Mouse (Mus musculus) kidney, postnatal 14 days (tissue): ENCODE measurements around the gene Dtd2.

Experiments
- DNase-seq: peaks from one replicate; pipeline ENCODE4 v3.0.0; 2022; ENCODE audit warnings: mixed read lengths

Dtd2 gene

GRCm38 (mm10) chr12:51985163-51985748 lies 21.0 kb downstream of the Dtd2 start:
- no peak for DNase-seq

DNA sequence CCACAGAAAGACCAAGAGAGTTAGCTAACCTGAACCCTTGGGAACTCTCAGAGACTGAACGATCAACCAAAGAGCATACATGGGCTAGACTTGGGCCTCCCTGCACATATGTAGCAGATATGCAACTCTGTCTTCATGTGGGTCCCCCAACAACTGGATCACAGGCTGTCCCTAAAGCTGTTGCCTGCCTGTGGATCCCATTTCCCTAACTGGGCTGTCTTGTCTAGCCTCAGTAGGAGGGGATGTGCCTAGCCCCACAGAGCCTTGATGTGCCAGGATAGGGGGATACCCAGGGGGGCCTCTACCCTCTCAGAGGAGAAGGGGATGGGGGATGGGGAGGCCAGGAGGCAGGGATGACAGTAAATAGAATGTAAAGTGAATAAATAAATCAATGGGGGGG lies 22.7 kb downstream of the Dtd2 start:
- DNase-seq: no peak

DNA sequence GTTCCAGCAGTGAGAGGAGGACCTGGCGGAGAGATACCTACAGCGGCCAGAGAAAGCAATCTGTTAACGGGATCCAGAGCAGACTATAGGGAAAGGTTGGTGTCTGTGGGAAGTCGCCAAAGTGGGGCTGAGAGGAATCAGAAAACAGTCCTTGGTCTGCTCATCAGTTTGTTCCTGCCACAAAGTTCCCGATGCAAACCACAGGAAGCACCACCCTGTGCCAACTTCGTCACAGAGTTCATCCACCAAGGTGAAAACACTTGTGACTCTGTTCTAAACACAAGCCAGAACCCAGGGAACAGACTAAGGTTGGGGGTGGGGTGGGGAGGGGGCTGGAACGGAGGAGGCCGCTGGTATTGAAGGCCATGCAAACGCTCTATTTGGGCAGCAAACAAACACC lies 29.8 kb downstream of the Dtd2 start:
- no peak for DNase-seq

DNA sequence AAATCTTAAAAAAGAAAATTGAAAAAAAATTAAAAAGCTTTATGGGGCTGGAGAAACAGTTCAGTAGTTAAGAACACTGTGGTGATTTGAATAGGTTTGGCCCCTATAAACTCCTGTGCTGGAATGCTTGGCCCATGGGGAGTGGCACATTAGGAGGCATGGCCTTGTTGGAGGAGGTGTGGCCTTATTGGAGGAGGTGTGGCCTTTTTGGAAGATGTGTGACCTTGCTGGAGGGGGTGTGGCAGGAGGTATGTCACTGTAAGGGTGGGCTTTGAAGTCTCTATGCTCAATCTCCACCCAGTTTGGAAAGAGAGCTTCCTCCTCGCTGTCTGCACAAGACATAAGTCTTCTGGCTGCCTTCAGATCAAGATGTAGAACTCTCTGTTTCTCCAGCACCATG lies 31.9 kb downstream of the Dtd2 start:
- DNase-seq: no peak

DNA sequence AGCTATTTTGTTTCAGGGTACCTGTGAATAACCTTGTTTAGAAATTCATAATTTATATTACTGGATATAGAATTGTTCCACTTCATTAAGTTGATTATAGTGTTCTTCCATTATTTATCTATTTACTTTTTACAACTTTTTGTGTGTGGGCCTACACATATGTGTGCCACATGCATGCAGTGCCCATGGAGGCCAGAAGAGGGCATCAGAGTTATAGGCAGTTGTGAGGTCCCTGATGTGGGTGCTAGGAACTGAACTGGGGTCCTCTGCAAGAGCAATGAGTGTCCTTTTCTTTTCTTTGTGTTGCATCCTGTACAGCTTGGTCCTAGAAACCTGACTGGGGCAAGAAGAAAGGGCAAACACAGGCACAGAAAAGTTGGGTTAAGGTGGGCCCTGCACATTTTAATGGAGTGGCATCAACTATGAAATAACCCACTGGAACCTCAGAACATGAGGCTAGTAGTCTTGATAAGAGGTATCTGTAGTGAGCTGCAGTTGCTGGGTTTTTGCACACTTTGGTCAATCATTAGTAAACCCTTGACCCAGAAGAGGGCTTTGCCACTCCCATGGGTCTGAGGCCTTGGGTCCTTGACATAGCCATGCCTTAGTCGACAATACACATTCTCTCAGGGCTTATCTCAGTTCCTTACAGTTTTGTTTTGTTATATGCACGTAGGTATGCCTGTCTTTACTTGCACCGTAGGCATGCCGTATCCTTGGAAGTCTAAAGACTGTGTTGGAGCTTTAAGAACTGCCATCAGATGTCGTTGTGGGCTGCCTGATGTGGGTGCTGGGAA lies 33.8 kb downstream of the Dtd2 start:
- no peak for DNase-seq

- DNase-seq: peak; percentile 94
These were observed 35.1 kb downstream of the Dtd2 start, which contains the start of gene Heatr5a for GRCm38 (mm10) chr12:51971070-51971664. Heatr5a (minus strand) TSS chr12:51971321.

DNA sequence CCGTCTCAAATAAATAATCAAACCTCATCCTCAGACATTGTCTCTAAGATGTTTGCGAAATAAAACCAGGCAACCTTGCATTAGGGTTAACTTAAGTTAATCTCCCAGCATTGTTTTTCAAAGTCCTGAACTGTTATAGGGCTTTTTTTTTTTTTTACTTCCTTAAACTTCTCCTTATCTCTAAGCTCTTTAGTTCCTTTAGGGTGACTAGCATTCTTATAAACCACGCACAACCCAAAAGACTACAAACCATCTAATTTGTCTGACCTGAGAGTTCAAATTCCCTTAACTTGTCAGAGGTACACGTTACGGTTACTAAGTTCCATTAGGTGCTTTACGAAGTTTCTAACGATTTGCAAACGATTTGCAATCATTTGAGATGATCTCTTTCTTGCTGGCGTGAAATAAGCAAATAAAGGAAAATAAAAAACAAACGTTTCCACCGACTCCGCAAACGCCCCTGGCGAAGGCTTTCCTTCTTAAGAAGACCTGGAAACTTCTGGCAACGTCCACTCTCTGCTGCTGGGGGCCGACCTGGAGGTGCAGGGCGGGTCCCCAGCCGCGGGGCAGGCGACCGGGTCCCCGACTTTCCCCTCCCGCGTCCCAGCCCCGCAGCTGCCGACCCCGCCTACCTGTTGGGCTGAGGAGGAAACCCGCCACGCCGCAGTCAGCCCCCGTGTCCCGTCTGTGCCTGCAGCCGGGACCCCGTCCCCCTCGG lies 35.8 kb downstream of the Dtd2 start:
- DNase-seq: no peak

DNA sequence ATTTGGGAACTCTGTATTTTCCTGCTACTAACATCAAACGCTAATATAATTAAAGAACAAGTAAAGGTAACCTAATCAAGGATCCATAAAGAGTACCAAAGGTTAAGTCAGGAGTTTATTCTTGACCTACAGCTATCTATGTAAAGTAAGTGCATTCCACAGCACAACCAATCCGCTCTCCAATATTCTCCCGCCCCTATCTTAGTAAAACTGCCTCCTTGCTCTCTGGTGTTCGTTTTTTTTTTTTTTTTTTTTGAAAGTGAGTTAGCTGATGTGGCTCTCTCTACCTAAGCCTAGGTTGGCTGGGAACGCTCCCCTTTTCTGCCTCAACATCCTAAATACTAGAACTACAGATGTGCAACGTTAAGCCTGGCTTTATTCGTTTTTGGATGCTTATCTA lies 36.4 kb downstream of the Dtd2 start:
- DNase-seq: no peak

DNA sequence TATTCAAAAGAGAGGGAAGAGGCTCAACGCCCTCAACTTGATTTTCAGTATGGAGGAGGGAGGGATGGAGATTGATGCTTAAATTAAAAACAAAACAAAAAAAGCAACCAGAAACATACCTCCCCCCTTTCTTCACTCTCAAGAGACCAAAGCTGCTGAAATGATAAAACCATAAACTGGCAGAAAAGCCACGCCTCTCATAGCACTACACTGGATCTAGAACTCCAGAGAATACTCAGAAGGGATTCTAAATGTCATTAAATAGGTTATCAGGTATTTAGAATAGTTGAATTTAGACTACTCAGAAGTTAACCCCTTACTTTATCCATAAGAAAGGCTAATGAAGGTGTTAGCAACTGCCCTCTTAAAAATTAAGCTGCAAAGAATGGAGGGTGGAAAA lies 37.2 kb downstream of the Dtd2 start:
- no peak for DNase-seq

DNA sequence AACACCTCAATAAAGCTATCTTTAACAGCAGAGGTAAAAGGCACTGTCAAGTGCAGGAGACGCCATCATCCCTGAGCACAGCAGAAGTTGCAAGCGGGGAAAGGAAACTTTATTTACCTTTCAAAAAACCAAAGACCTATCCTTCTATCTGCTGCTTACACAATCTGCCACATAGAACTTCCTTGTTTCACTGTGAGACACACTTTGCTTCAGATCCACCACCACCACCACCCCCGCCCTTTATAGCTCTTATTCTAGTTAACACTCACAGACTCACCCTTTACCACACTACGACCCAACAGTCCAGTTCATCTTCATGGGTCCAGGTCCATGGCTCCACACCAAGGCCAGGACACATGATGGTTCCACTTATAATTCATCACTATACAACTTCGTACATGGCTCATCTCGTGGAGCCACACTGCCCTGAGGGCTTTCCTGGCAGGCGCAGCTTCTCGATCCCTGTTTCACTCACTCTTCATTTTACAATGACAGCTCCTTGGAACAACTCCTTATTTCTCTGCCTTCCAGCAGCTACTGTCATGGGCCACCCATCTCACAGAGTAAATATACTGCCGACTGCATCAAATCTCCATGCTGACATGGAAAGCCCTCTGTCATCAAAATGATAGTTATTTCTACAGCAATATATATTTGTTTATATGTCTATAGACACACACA lies 38.2 kb downstream of the Dtd2 start:
- DNase-seq: no peak

- DNase-seq: no peak
These were observed 48.7 kb downstream of the Dtd2 start for GRCm38 (mm10) chr12:51957626-51958025.

- DNase-seq: peak; percentile 9
These were observed 54.0 kb downstream of the Dtd2 start for GRCm38 (mm10) chr12:51952309-51952708.

DNA sequence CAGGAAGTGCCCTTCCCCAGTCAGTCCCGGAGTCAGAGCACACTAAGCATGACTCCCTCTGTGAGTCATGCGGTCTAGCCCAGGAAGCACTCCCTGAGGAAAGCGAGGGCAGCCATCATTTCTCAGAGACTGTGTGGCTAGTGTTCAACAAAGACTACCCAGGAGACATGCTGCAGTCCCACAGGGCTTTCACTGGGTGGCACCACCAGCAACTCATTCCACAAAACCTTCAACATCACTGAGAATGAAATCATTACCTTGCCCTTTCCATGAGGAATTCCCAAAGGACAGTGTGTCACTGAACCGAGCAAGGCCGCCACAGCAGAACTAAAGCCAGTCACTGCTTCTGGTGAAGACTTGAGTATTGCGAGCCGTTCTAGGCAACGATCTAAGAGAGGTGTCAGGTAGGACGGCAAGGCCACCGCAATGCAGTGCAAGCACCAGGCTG lies 58.8 kb downstream of the Dtd2 start:
- DNase-seq: peak; percentile 23

- DNase-seq: no peak
These were observed 61.0 kb downstream of the Dtd2 start for GRCm38 (mm10) chr12:51945331-51945730.

- DNase-seq: no peak
These were observed 66.5 kb downstream of the Dtd2 start for GRCm38 (mm10) chr12:51939848-51940247.
